Mouse (Mus musculus) thymus, adult 2 months (tissue): Measurements from ENCODE around the gene Ckm. TPM values are rescaled to one million over a fixed set of nuclear protein-coding genes. Genes with fewer than 3 reads are reported as not detected.

Experiments used
- DNase-seq: peaks from one replicate; pipeline ENCODE4 v3.0.0; 2021
- H3K27ac ChIP-seq: fragments of 200-500 bp; 2 replicates; pipeline ENCODE4 v1.5.1; 2012; ENCODE audit warnings: low read length, control low read depth; ENCODE audit not compliant: control insufficient read depth, insufficient read depth
- H3K27me3 ChIP-seq: fragments of 200-500 bp; 2 replicates; pipeline ENCODE4 v1.6.1; 2012; ENCODE audit warnings: mild to moderate bottlenecking, low read length, moderate library complexity, mixed read lengths; ENCODE audit not compliant: control insufficient read depth, insufficient read depth
- H3K36me3 ChIP-seq: fragments of 200-500 bp; 2 replicates; pipeline ENCODE4 v1.6.1; 2012; ENCODE audit warnings: mild to moderate bottlenecking, low read length, moderate library complexity; ENCODE audit not compliant: control insufficient read depth, insufficient read depth
- H3K4me1 ChIP-seq: fragments of 200-500 bp; replicated peaks from 2 replicates; pipeline ENCODE4 v1.6.1; 2012; ENCODE audit warnings: low read length; ENCODE audit not compliant: control insufficient read depth, insufficient read depth
- H3K4me3 ChIP-seq: fragments of 200-500 bp; 2 replicates; pipeline ENCODE4 v1.5.1; 2012; ENCODE audit warnings: mild to moderate bottlenecking, low read length, control low read depth, moderate library complexity; ENCODE audit not compliant: control insufficient read depth, insufficient read depth
- CTCF ChIP-seq: fragments of 200-500 bp; IDR thresholded peaks from 2 replicates; pipeline ENCODE4 v1.5.1; 2012; ENCODE audit warnings: mild to moderate bottlenecking, control low read depth, low read length, moderate library complexity, borderline replicate concordance; ENCODE audit not compliant: control insufficient read depth, poor library complexity, insufficient read depth; ENCODE audit errors: extremely low read depth
- POLR2A ChIP-seq: fragments of 200-500 bp; IDR thresholded peaks from 2 replicates; pipeline ENCODE4 v1.6.1; 2012; ENCODE audit warnings: mild to moderate bottlenecking, low read length, control low read depth, moderate library complexity; ENCODE audit not compliant: control insufficient read depth, poor library complexity, insufficient read depth; ENCODE audit errors: extremely low read depth
- WGBS: fragments of 180-500 bp; shearing (Covaris S2); methylation state at CpG from one replicate; pipeline ENCODE4 v1.1.7; 2018; 5-methylcytosine and 5-hydroxymethylcytosine counted together
- polyA plus RNA-seq: library from polyadenylated mRNA; depleted of rRNA; stranded (reverse); fragments of >200 nt; gene quantifications from 2 replicates; pipeline ENCODE4 v1.2.3, GENCODE M21; 2012

Ckm gene
- polyA plus RNA-seq, 1 experiment = 332 TPM

DNA sequence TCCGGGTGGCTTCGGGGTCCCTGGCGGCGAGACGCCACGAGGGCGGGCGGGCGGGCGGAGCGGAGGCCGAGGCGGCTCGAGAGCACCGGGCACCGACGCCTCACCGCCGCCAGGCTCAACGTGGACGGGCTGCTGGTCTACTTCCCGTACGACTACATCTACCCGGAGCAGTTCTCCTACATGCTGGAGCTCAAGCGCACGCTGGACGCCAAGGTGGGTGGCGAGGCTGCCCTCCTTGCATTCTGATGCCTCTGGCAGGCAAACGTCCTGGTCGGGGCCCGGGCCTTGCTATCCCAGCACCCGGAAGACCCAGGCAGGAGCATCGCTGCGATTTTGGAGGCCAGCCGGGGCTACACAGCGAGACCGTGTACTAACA, 22.4 kb upstream of the Ckm start:
- whole genome bisulfite sequencing = under 1% methylated on average over 37 of the region's 37 CpGs
- Histone ChIP-seq H3K27me3 (no peaks in the 10 kb centered on the region), H3K4me1 (peaks cover 7% of the 10 kb centered on the region; the same call in 1 of the 2 replicates), H3K4me3 (peak overlapping the region; percentile 79), H3K27ac (no peak overlapping the region), H3K36me3 (peaks cover 18% of the 10 kb centered on the region)
- peak; percentile 50 for DNase-seq
- TF ChIP-seq CTCF = no peak
- no peak for TF ChIP-seq POLR2A

DNA sequence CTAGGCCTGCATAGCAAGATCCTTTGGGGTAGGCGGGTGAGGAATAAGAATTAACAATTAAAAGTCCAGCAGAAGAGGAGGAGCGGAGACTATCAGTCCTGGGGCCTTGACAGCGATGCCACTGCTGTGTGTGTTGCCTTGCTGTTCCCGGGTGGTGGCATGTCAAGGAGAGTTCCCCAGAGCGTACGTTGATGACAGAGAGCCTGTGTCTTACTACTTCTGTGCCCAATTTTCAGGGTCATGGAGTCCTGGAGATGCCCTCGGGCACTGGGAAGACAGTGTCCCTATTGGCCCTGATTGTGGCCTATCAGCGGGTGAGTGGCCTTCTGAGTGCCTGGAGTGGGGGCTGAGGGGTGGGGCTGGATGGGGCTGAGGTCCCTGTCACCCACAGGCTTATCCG, 20.9 kb upstream of the Ckm start:
- H3K4me1 ChIP-seq = peaks cover 7% of the 10 kb centered on the region; the same call in 1 of the 2 replicates
- DNase-seq = no peak
- peaks cover 29% of the 10 kb centered on the region for H3K36me3 ChIP-seq
- no peak overlapping the region for H3K4me3 ChIP-seq
- H3K27ac ChIP-seq = no peak overlapping the region
- 98% methylated on average over 9 of the region's 9 CpGs for WGBS
- no peak for TF ChIP-seq CTCF
- TF ChIP-seq POLR2A = no peak
- no peaks in the 10 kb centered on the region for H3K27me3 ChIP-seq

DNA sequence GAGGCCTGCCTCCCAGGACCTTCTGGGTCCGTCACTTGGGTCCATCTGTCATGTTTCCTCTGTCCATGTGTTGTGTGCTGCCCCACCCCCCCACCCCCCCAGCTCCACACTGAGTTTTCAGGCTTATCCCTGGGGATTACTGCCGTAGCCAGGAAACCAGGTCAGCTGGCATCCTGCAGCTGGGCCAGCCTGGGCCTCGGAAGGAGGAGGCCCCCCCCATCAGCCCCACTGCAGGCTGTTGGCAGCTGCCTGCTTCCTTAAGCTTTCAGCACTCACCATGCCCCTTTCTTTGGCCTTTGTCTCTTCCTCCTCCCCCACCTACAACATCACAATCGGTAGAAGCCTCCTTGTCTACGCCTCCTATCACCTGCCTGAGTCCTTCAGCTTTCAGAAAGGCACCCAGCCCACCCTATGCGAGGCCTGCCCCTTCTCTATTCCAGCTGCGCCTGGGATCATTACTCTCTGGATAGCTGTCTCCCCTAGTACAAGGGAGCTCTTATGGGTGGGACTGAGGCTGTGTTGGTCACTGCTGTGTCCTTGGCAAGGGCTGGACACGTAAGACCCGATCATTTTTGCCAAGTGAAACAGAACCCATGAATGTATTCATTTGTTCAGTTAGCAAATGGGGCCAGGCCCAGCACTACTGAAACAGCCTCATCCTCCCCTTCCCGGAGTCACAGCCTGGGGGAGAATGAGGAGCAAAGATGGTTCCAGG, 15.7 kb upstream of the Ckm start:
- H3K27ac ChIP-seq = no peak overlapping the region
- TF ChIP-seq CTCF (no peak), POLR2A (no peak)
- H3K4me1 ChIP-seq = no peaks in the 10 kb centered on the region
- H3K36me3 ChIP-seq = peaks cover 60% of the 10 kb centered on the region
- no peak overlapping the region for H3K4me3 ChIP-seq
- no peak for DNase-seq
- 96% methylated on average over 10 of the region's 10 CpGs for WGBS
- H3K27me3 ChIP-seq = no peaks in the 10 kb centered on the region

DNA sequence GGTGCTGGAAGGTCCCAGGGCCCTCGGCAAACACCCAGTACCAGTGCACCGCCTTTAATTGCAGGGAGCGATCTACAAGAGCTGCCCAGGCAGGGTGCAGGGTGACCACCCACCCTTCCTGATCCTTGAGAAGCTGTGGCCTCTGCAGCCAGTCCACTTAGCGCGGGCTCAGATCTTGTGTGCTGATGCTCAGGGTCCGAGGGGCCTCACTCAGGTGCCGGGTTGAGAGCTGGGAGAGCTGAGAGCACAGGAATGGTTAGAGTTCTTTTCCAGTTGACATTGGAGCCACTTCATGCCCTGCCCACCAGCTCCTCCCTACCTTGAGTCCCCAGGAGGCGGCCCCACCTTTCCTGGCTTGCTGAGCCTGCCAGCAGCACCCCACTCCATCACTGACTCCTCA, 10.1 kb upstream of the Ckm start:
- no peak for TF ChIP-seq CTCF
- no peak for TF ChIP-seq POLR2A
- H3K36me3 ChIP-seq = peaks cover 41% of the 10 kb centered on the region
- 97% methylated on average over 8 of the region's 8 CpGs for WGBS
- DNase-seq = no peak
- no peaks in the 10 kb centered on the region for H3K27me3 ChIP-seq
- H3K4me1 ChIP-seq = peaks cover 4% of the 10 kb centered on the region
- no peak overlapping the region for H3K4me3 ChIP-seq
- H3K27ac ChIP-seq = no peak overlapping the region

DNA sequence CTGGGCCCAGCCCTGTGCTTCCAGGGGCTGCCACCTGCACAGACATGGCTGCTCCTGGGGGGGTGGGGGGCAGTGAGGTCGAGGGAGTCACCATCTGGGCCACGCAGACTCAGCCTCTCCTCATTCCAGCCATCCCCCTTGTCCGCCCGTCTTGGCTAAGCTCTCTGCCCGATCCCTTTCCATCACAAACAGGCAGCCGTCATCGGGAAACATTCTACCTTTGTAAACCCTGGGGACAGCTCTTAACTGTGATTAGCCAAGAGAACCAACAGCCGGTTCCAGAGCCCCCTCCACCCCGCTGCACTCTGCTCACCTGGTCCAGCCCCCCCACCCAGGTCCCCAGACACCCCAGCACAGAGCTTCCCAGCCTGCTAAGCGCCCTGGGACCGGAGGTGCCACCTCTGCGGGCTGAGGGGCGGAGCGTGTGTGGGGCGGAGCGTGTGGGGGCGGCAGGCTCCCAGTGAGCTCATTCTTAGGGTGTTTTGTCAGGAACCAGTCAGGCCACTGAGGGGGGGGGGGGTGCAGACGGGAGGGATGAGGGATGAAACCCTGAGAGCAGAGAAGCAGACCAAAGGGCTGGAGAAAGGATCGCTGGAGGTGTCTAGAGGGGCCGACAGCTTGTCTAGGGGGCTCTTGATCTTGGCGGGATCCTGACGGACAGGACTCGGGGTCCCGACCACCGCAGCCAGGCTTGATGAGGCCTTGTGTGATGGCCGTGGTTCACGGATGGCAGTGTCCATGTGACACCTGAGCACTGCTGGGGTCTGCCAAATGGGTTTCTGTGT, 4.9 kb upstream of the Ckm start:
- Histone ChIP-seq H3K27me3 (no peaks in the 10 kb centered on the region), H3K27ac (no peak overlapping the region), H3K4me1 (peaks cover 23% of the 10 kb centered on the region), H3K36me3 (peaks cover 6% of the 10 kb centered on the region), H3K4me3 (peak overlapping the region; percentile 17)
- 14% methylated on average over 27 of the region's 27 CpGs for WGBS
- DNase-seq = peak; percentile 70
- TF ChIP-seq POLR2A (no peak), CTCF (no peak)

DNA sequence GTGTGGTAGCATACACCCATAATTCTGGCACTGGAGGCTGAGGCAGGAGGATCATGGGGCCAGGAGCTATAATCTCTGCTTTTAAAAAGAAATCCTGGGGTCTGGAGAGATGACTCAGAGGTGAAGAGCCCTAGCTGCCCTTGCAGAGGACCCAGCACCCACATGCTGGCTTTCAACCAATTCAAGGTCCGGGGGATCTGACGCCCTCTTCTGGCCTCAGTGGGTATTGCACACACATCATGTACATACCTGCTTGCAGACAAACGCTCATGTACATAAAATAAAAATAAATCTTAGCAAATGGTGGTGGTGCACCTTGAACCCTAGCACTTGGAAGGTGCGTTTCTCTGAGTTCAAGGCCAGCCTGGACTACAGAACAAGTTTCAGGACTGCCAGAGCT, 3.6 kb upstream of the Ckm start:
- H3K27ac ChIP-seq = no peak overlapping the region
- WGBS = 93% methylated on average over 4 of the region's 4 CpGs

More for the DNA sequence above, 3.6 kb upstream of the Ckm start:
- no peak for TF ChIP-seq POLR2A
- TF ChIP-seq CTCF = no peak
- no peak for DNase-seq
- Histone ChIP-seq H3K27me3 (no peaks in the 10 kb centered on the region), H3K4me3 (no peak overlapping the region), H3K4me1 (peaks cover 25% of the 10 kb centered on the region), H3K36me3 (no peaks in the 10 kb centered on the region)
